Mouse (Mus musculus) midbrain, embryonic 15.5 days (tissue): ENCODE results near the gene Bscl2. TPM values are rescaled to one million over a fixed set of nuclear protein-coding genes. Genes with fewer than 3 reads are reported as not detected.
A peak's percentile ranks its signal among the peaks of the same experiment; 100 is the strongest.

Experiments used
- ATAC-seq: fragments of 200-750 bp; cut with Nextera tagmentation; replicated peaks from 2 replicates; pipeline ENCODE4 v1.8.0; 2017; ENCODE audit warnings: moderate TSS enrichment
- H3K27ac ChIP-seq: fragments of 300-500 bp; sonication (generic); 2 replicates; pipeline ENCODE4 v1.5.1; 2015; ENCODE audit warnings: mild to moderate bottlenecking, inconsistent platforms
- H3K27me3 ChIP-seq: fragments of 300-500 bp; sonication (generic); replicated peaks from 2 replicates; pipeline ENCODE4 v1.6.1; 2015; ENCODE audit warnings: inconsistent platforms
- H3K36me3 ChIP-seq: fragments of 300-500 bp; sonication (generic); replicated peaks from 2 replicates; pipeline ENCODE4 v1.6.1; 2015; ENCODE audit warnings: inconsistent platforms
- H3K4me1 ChIP-seq: fragments of 300-500 bp; sonication (generic); 2 replicates; pipeline ENCODE4 v1.6.1; 2015; ENCODE audit warnings: inconsistent platforms
- H3K4me2 ChIP-seq: fragments of 300-500 bp; sonication (generic); 2 replicates; pipeline ENCODE4 v1.6.1; 2015; ENCODE audit warnings: inconsistent platforms, mild to moderate bottlenecking, moderate library complexity
- H3K4me3 ChIP-seq: fragments of 300-500 bp; sonication (generic); 2 replicates; pipeline ENCODE4 v1.5.1; 2015; ENCODE audit warnings: mild to moderate bottlenecking, inconsistent platforms
- H3K9ac ChIP-seq: fragments of 300-500 bp; sonication (generic); 2 replicates; pipeline ENCODE4 v1.6.1; 2015; ENCODE audit warnings: mild to moderate bottlenecking, inconsistent platforms
- H3K9me3 ChIP-seq: fragments of 300-500 bp; sonication (generic); 2 replicates; pipeline ENCODE4 v1.6.1; 2016; ENCODE audit warnings: inconsistent platforms
- WGBS: fragments of 180-500 bp; shearing (Covaris S2); methylation state at CpG from one replicate; pipeline ENCODE4 v1.1.7; 2015; ENCODE audit warnings: mixed read lengths; 5-methylcytosine and 5-hydroxymethylcytosine counted together
- polyA plus RNA-seq: library from polyadenylated mRNA; unstranded; fragments of >200 nt; fragmentation: Nextera tagmentation; extraction: Ambion mirVana; gene quantifications from 2 replicates; pipeline ENCODE4 v1.2.1, GENCODE M21; 2015

Bscl2 gene
- polyA plus RNA-seq, 1 experiment from 2014 or later, result 100 TPM

GRCm38 (mm10) chr19:8817001-8817400 is 20.3 kb upstream of the Bscl2 start:
- peak overlapping the region; percentile 5; the same call in 1 of the 2 replicates for H3K4me3 ChIP-seq

GRCm38 (mm10) chr19:8818301-8818798 is 18.9 kb upstream of the Bscl2 start:
- peak overlapping the region; percentile 98 for H3K27ac ChIP-seq
- 32% methylated on average over 14 of the region's 14 CpGs for WGBS
- H3K36me3 ChIP-seq, result 0 out of 2 replicates have a peak, but pooled peaks cover 2% of the 10 kb centered on the region
- peak overlapping the region; percentile 88 for H3K4me2 ChIP-seq
- no peak for ATAC-seq
- H3K9me3 ChIP-seq, result no peaks in the 10 kb centered on the region
- peak overlapping the region; percentile 84 for H3K4me3 ChIP-seq
- H3K4me1 ChIP-seq, result peaks cover 57% of the 10 kb centered on the region
- H3K9ac ChIP-seq, result peak overlapping the region; percentile 43
- H3K27me3 ChIP-seq, result no peaks in the 10 kb centered on the region

More at GRCm38 (mm10) chr19:8817001-8817400, 20.3 kb upstream of the Bscl2 start:
- Histone ChIP-seq H3K9ac (0 out of 2 replicates have a peak overlapping the region, but pooled peaks have one; percentile 2), H3K27me3 (no peaks in the 10 kb centered on the region), H3K36me3 (peaks cover 3% of the 10 kb centered on the region; the same call in 1 of the 2 replicates), H3K4me2 (peak overlapping the region; percentile 88), H3K4me1 (peaks cover 44% of the 10 kb centered on the region), H3K27ac (no peak overlapping the region), H3K9me3 (no peaks in the 10 kb centered on the region)
- WGBS, result 42% methylated on average over 3 of the region's 3 CpGs
- no peak for ATAC-seq

- Histone ChIP-seq H3K4me3 (peak within 1 kb of the TSS; percentile 84), H3K9ac (peak within 1 kb of the TSS; percentile 90), H3K9me3 (no peaks in the 10 kb centered on the region), H3K36me3 (peaks cover 8% of the 10 kb centered on the region; the same call in 1 of the 2 replicates), H3K4me2 (peak within 1 kb of the TSS; percentile 88), H3K27ac (peak within 1 kb of the TSS; percentile 98), H3K27me3 (no peaks in the 10 kb centered on the region), H3K4me1 (peaks cover 60% of the 10 kb centered on the region)
- peak; percentile 94 for ATAC-seq
- under 1% methylated on average over 33 of the region's 33 CpGs for WGBS
Observed at GRCm38 (mm10) chr19:8818801-8819595, 18.3 kb upstream of the Bscl2 start, which contains the start of gene Ttc9c. TSS of gene Ttc9c (minus strand) at chr19:8819333.

- ATAC-seq, result peak; percentile 96
- peaks cover 60% of the 10 kb centered on the region for H3K4me1 ChIP-seq
- H3K9me3 ChIP-seq, result no peaks in the 10 kb centered on the region
- peak within 1 kb of the TSS; percentile 84 for H3K4me3 ChIP-seq
- H3K36me3 ChIP-seq, result peaks cover 16% of the 10 kb centered on the region
- under 1% methylated on average over 82 of the region's 83 CpGs for WGBS
- H3K27ac ChIP-seq, result peak within 1 kb of the TSS; percentile 98
- H3K9ac ChIP-seq, result peak within 1 kb of the TSS; percentile 90
- H3K4me2 ChIP-seq, result peak within 1 kb of the TSS; percentile 88
- no peaks in the 10 kb centered on the region for H3K27me3 ChIP-seq
Observed at GRCm38 (mm10) chr19:8819596-8820423, 17.5 kb upstream of the Bscl2 start, which contains the start of gene Hnrnpul2. TSS of gene Hnrnpul2 (plus strand) at chr19:8820010.

- Histone ChIP-seq H3K9me3 (no peaks in the 10 kb centered on the region), H3K36me3 (peaks cover 21% of the 10 kb centered on the region), H3K27me3 (no peaks in the 10 kb centered on the region), H3K4me3 (peak overlapping the region; percentile 84), H3K27ac (peak overlapping the region; percentile 98), H3K4me1 (peaks cover 55% of the 10 kb centered on the region), H3K9ac (peak overlapping the region; percentile 90), H3K4me2 (peak overlapping the region; percentile 88)
- WGBS, result under 1% methylated on average over 42 of the region's 48 CpGs
- ATAC-seq, result peak; percentile 34
Observed at GRCm38 (mm10) chr19:8820424-8820956, 16.8 kb upstream of the Bscl2 start.

GRCm38 (mm10) chr19:8821146-8821545 is 16.1 kb upstream of the Bscl2 start:
- WGBS, result 3% methylated on average over 7 of the region's 7 CpGs
- Histone ChIP-seq H3K27me3 (no peaks in the 10 kb centered on the region), H3K27ac (no peak overlapping the region), H3K9ac (peak overlapping the region; percentile 90), H3K4me2 (peak overlapping the region; percentile 88), H3K4me3 (peak overlapping the region; percentile 84), H3K4me1 (peaks cover 50% of the 10 kb centered on the region), H3K36me3 (peaks cover 26% of the 10 kb centered on the region), H3K9me3 (no peaks in the 10 kb centered on the region)
- ATAC-seq, result no peak

- no peak overlapping the region for H3K9ac ChIP-seq
- H3K4me2 ChIP-seq, result peak overlapping the region; percentile 88
- H3K27ac ChIP-seq, result no peak overlapping the region
- no peak for ATAC-seq
- H3K36me3 ChIP-seq, result peaks cover 40% of the 10 kb centered on the region
- peak overlapping the region; percentile 84 for H3K4me3 ChIP-seq
- H3K9me3 ChIP-seq, result no peaks in the 10 kb centered on the region
- peaks cover 36% of the 10 kb centered on the region for H3K4me1 ChIP-seq
- H3K27me3 ChIP-seq, result no peaks in the 10 kb centered on the region
- WGBS, result 52% methylated on average over 8 of the region's 8 CpGs
Observed at GRCm38 (mm10) chr19:8822696-8823095, 14.6 kb upstream of the Bscl2 start.

- Histone ChIP-seq H3K36me3 (peaks cover 91% of the 10 kb centered on the region), H3K27ac (no peak within 1 kb of the TSS), H3K4me3 (no peak within 1 kb of the TSS), H3K4me2 (no peak within 1 kb of the TSS), H3K4me1 (no peaks in the 10 kb centered on the region), H3K27me3 (no peaks in the 10 kb centered on the region), H3K9ac (no peak within 1 kb of the TSS), H3K9me3 (no peaks in the 10 kb centered on the region)
- WGBS, result 82% methylated on average over 8 of the region's 8 CpGs
- ATAC-seq, result no peak
Observed at GRCm38 (mm10) chr19:8829660-8830059, 7.6 kb upstream of the Bscl2 start, which contains the start of gene AC129217.1. TSS of gene AC129217.1 (plus strand) at chr19:8829773.

- Histone ChIP-seq H3K4me2 (no peak overlapping the region), H3K27me3 (no peaks in the 10 kb centered on the region), H3K4me1 (no peaks in the 10 kb centered on the region), H3K27ac (no peak overlapping the region), H3K9ac (no peak overlapping the region), H3K9me3 (no peaks in the 10 kb centered on the region), H3K4me3 (no peak overlapping the region), H3K36me3 (peaks cover 84% of the 10 kb centered on the region)
- no peak for ATAC-seq
- WGBS, result 85% methylated on average over 8 of the region's 8 CpGs
Observed at GRCm38 (mm10) chr19:8830664-8831063, 6.6 kb upstream of the Bscl2 start.

- Histone ChIP-seq H3K9me3 (no peaks in the 10 kb centered on the region), H3K27ac (no peak overlapping the region), H3K4me2 (no peak overlapping the region), H3K9ac (no peak overlapping the region), H3K4me3 (no peak overlapping the region), H3K4me1 (peaks cover 3% of the 10 kb centered on the region; the same call in 1 of the 2 replicates), H3K36me3 (peaks cover 78% of the 10 kb centered on the region), H3K27me3 (no peaks in the 10 kb centered on the region)
- 80% methylated on average over 11 of the region's 11 CpGs for WGBS
- 0 out of 2 replicates have a peak, but pooled peaks have one; percentile 19 for ATAC-seq
Observed at GRCm38 (mm10) chr19:8831262-8831661, 6.0 kb upstream of the Bscl2 start.

GRCm38 (mm10) chr19:8832971-8833370 is 4.3 kb upstream of the Bscl2 start:
- H3K4me1 ChIP-seq, result peaks cover 7% of the 10 kb centered on the region; the same call in 1 of the 2 replicates
- 0 out of 2 replicates have a peak overlapping the region, but pooled peaks have one; percentile 1 for H3K27ac ChIP-seq
- no peak overlapping the region for H3K4me2 ChIP-seq
- H3K27me3 ChIP-seq, result no peaks in the 10 kb centered on the region
- H3K9ac ChIP-seq, result no peak overlapping the region
- no peaks in the 10 kb centered on the region for H3K9me3 ChIP-seq
- WGBS, result 91% methylated on average over 4 of the region's 4 CpGs
- H3K36me3 ChIP-seq, result peaks cover 62% of the 10 kb centered on the region
- H3K4me3 ChIP-seq, result no peak overlapping the region
- ATAC-seq, result no peak
